In genomic region chr2:135582341-135582740, GRCm38 (mm10) we compare ENCODE assay signal across 30 mouse cellular contexts.
DNase-seq lines count a peak whose midpoint lies in the region; ATAC-seq and TF ChIP-seq lines count a peak whose summit lies in the region.
"Had no signal": no experiment of that assay in that cellular context is flagged by ENCODE, and none has a peak within 500 bp of the region (broad histone marks: within the 10 kb centered on the region; RNA-seq: fewer than 3 reads in every experiment).

No protein-coding gene starts in this region.

- WGBS in forebrain, embryonic 13.5 days, result 8% methylated on average over 8 of the region's 8 CpGs
- 9% methylated on average over 8 of the region's 8 CpGs for WGBS in forebrain, embryonic 12.5 days
- 15% methylated on average over 8 of the region's 8 CpGs for WGBS in midbrain, embryonic 13.5 days
- WGBS in midbrain, embryonic 10.5 days, result 49% methylated on average over 8 of the region's 8 CpGs

- H3K4me1 ChIP-seq in forebrain, embryonic 13.5 days, result no peaks in the 10 kb centered on the region
- no peaks in the 10 kb centered on the region; the same call in 1 of the 2 replicates for H3K4me1 ChIP-seq in forebrain, embryonic 12.5 days
- H3K4me1 ChIP-seq in midbrain, embryonic 13.5 days (replicated peaks), result 0 out of 2 replicates have a peak, but pooled peaks cover 2% of the 10 kb centered on the region
- peaks cover 7% of the 10 kb centered on the region for H3K4me1 ChIP-seq in midbrain, embryonic 10.5 days
- H3K4me1 ChIP-seq: embryonic facial prominence, embryonic 12.5 days; embryonic facial prominence, embryonic 15.5 days; heart, embryonic 10.5 days had no signal

- no peak for TF ChIP-seq CTCF in brain, embryonic 14.5 days (IDR thresholded peaks at IDR 0.05; ENCODE audit: borderline replicate concordance, extremely low read depth, insufficient read depth, insufficient read length)

- no peak overlapping the region for H3K27ac ChIP-seq in forebrain, embryonic 13.5 days
- H3K27ac ChIP-seq in forebrain, embryonic 12.5 days, result no peak overlapping the region
- H3K27ac ChIP-seq in midbrain, embryonic 13.5 days, result no peak overlapping the region
- no peak overlapping the region for H3K27ac ChIP-seq in midbrain, embryonic 10.5 days (replicated peaks)
- H3K27ac ChIP-seq: embryonic facial prominence, embryonic 12.5 days; embryonic facial prominence, embryonic 15.5 days; gastrocnemius, adult 2 months; heart, embryonic 10.5 days; heart, embryonic 13.5 days; hindbrain, embryonic 14.5 days; hindbrain, postnatal 0 days had no signal

- H3K9ac ChIP-seq in forebrain, embryonic 13.5 days, result no peak overlapping the region
- H3K9ac ChIP-seq in forebrain, embryonic 12.5 days, result no peak overlapping the region
- no peak overlapping the region for H3K9ac ChIP-seq in midbrain, embryonic 13.5 days (replicated peaks)
- H3K9ac ChIP-seq: embryonic facial prominence, embryonic 12.5 days; embryonic facial prominence, embryonic 15.5 days; heart, embryonic 13.5 days; hindbrain, embryonic 14.5 days had no signal

- no peaks in the 10 kb centered on the region for H3K27me3 ChIP-seq in forebrain, embryonic 13.5 days
- no peaks in the 10 kb centered on the region for H3K27me3 ChIP-seq in forebrain, embryonic 12.5 days
- no peaks in the 10 kb centered on the region for H3K27me3 ChIP-seq in midbrain, embryonic 13.5 days
- no peaks in the 10 kb centered on the region for H3K27me3 ChIP-seq in midbrain, embryonic 10.5 days (ENCODE audit: low read depth, poor library complexity, severe bottlenecking)
- H3K27me3 ChIP-seq: CH12.LX; embryonic facial prominence, embryonic 12.5 days; embryonic facial prominence, embryonic 15.5 days; heart, embryonic 13.5 days had no signal

- ATAC-seq in forebrain, embryonic 13.5 days, result 0 out of 2 replicates have a peak, but pooled peaks have one; percentile 30
- no peak for ATAC-seq in forebrain, embryonic 12.5 days (ENCODE audit: low FRiP score)
- ATAC-seq in midbrain, embryonic 13.5 days, result peak; percentile 50; the same call in 1 of the 2 replicates
- ATAC-seq: forebrain, embryonic 14.5 days; hindbrain, postnatal 0 days; inflammation-experienced regulatory T-cells, adult 6 months; intestine, embryonic 16.5 days; Patski had no signal

- H3K9me3 ChIP-seq in forebrain, embryonic 13.5 days (replicated peaks), result no peaks in the 10 kb centered on the region
- H3K9me3 ChIP-seq in forebrain, embryonic 12.5 days, result no peaks in the 10 kb centered on the region
- H3K9me3 ChIP-seq in midbrain, embryonic 13.5 days, result no peaks in the 10 kb centered on the region
- no peaks in the 10 kb centered on the region for H3K9me3 ChIP-seq in midbrain, embryonic 10.5 days (replicated peaks)
- H3K9me3 ChIP-seq: embryonic facial prominence, embryonic 12.5 days; embryonic facial prominence, embryonic 15.5 days; heart, embryonic 10.5 days; heart, embryonic 13.5 days had no signal

- no peak overlapping the region for H3K4me2 ChIP-seq in forebrain, embryonic 13.5 days
- no peak overlapping the region for H3K4me2 ChIP-seq in forebrain, embryonic 12.5 days
- H3K4me2 ChIP-seq in midbrain, embryonic 13.5 days (replicated peaks), result no peak overlapping the region
- H3K4me2 ChIP-seq: embryonic facial prominence, embryonic 12.5 days; embryonic facial prominence, embryonic 15.5 days; heart, embryonic 13.5 days; hindbrain, embryonic 14.5 days had no signal

- no peak for DNase-seq in midbrain, embryonic 10.5 days (ENCODE audit: low spot score)
- DNase-seq in brain, embryonic 14.5 days (ENCODE audit: low read depth), result peak; percentile 53
- no peak for DNase-seq in urinary bladder, postnatal 10 days (ENCODE audit: low spot score)
- DNase-seq: adrenal gland, postnatal 10 days; adrenal gland, postnatal 36 days; B cell, adult 2 months; cerebellum, adult 11 months; cerebellum, adult 2 months; cerebellum, adult 9-11 months; cerebellum, postnatal 25 days; gastrocnemius, adult 2 months; gastrocnemius, postnatal 14 days; heart, adult 18-20 months; heart, postnatal 14 days; heart, postnatal 4 days had no signal

- H3K4me3 ChIP-seq in forebrain, embryonic 13.5 days, result no peak overlapping the region
- no peak overlapping the region for H3K4me3 ChIP-seq in forebrain, embryonic 12.5 days (replicated peaks)
- H3K4me3 ChIP-seq in midbrain, embryonic 13.5 days (replicated peaks), result no peak overlapping the region
- no peak overlapping the region for H3K4me3 ChIP-seq in midbrain, embryonic 10.5 days
- H3K4me3 ChIP-seq: embryonic facial prominence, embryonic 12.5 days; embryonic facial prominence, embryonic 15.5 days; gastrocnemius, adult 2 months; heart, embryonic 10.5 days; heart, embryonic 13.5 days had no signal

- TF ChIP-seq POLR2A in brain, embryonic 14.5 days (IDR thresholded peaks at IDR 0.05; ENCODE audit: borderline replicate concordance, extremely low read depth, insufficient read depth, insufficient read length, poor library complexity, severe bottlenecking), result no peak

- H3K36me3 ChIP-seq in forebrain, embryonic 13.5 days (ENCODE audit: poor library complexity, severe bottlenecking), result no peaks in the 10 kb centered on the region
- no peaks in the 10 kb centered on the region for H3K36me3 ChIP-seq in forebrain, embryonic 12.5 days (replicated peaks)
- no peaks in the 10 kb centered on the region for H3K36me3 ChIP-seq in midbrain, embryonic 13.5 days
- no peaks in the 10 kb centered on the region for H3K36me3 ChIP-seq in midbrain, embryonic 10.5 days
- H3K36me3 ChIP-seq: embryonic facial prominence, embryonic 12.5 days; embryonic facial prominence, embryonic 15.5 days; G1E; heart, embryonic 10.5 days; heart, embryonic 13.5 days had no signal
